Mouse (Mus musculus): ENCODE measurements around the gene Gramd4.

DNA sequence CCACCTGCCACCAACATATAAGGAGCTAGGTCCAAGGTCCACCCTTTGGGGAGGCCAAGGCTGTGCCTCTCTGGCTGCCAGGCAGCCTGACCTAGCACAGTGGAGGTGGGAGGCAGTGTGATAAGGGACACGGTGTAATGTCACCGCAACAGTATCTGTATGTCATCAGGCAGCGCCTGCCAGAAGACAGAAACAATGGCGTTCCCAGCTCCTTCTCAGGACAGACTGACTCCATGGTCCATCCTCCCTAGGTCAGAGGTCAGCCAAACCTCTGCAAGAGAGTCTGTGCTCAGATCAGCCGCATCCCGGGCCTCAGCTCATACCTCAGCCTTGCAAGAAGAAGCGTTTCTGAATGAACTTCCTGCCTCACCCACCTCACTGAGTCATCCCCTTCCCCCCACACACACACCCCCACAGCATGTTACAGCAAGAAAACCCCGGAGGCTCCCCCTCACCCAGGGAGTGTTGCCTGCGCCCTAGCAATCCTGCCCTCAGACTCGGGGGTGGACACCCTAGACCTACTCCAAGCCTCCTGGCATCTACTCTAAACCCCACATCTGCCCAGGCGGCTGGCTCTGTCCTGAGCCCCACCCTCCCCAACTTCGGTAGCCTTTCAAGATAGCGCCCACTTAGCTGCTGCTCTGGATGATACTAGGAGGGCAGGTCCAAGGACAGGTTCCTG lies 41.5 kb upstream of the Gramd4 start:
- TF ChIP-seq CTCF (IDR thresholded peaks at IDR 0.05) (no peak), EP300 (IDR thresholded peaks at IDR 0.05; ENCODE audit: insufficient read depth, low read depth, low read length) (no peak)
